Mouse (Mus musculus) hindbrain, embryonic 16.5 days (tissue): ENCODE measurements at regions not wholly inside any gene's neighbourhood (a gene's known extent, or its start where the extent isn't known, plus 50 kb on each side); places are given as distances from the start of the nearest gene placed in this dataset.
A peak's percentile ranks its signal among the peaks of the same experiment; 100 is the strongest.

Experiments
- ATAC-seq: fragments of 200-750 bp; cut with Nextera tagmentation; 2 replicates; pipeline ENCODE4 v1.8.0; 2017; ENCODE audit warnings: moderate TSS enrichment, moderate library complexity
- H3K27ac ChIP-seq: fragments of 300-500 bp; sonication (generic); 2 replicates; pipeline ENCODE4 v1.5.1; 2014; ENCODE audit warnings: low read depth, mild to moderate bottlenecking, control low read depth, low read length, moderate library complexity
- H3K27me3 ChIP-seq: fragments of 300-500 bp; sonication (generic); replicated peaks from 2 replicates; pipeline ENCODE4 v1.6.1; 2014; ENCODE audit warnings: low read length; ENCODE audit not compliant: control insufficient read depth, insufficient read depth
- H3K36me3 ChIP-seq: fragments of 300-500 bp; sonication (generic); 2 replicates; pipeline ENCODE4 v1.6.1; 2014; ENCODE audit warnings: mild to moderate bottlenecking, low read length, moderate library complexity, mixed read lengths; ENCODE audit not compliant: control insufficient read depth, insufficient read depth
- H3K4me1 ChIP-seq: fragments of 300-500 bp; sonication (generic); 2 replicates; pipeline ENCODE4 v1.6.1; 2014; ENCODE audit warnings: low read depth, low read length; ENCODE audit not compliant: control insufficient read depth, insufficient read depth
- H3K4me2 ChIP-seq: fragments of 300-500 bp; sonication (generic); 2 replicates; pipeline ENCODE4 v1.6.1; 2014; ENCODE audit warnings: mild to moderate bottlenecking, low read length, control low read depth, moderate library complexity
- H3K4me3 ChIP-seq: fragments of 300-500 bp; sonication (generic); 2 replicates; pipeline ENCODE4 v1.5.1; 2014; ENCODE audit warnings: mild to moderate bottlenecking, low read length, control low read depth, moderate library complexity
- H3K9ac ChIP-seq: fragments of 300-500 bp; sonication (generic); 2 replicates; pipeline ENCODE4 v1.6.1; 2014; ENCODE audit warnings: low read depth, mild to moderate bottlenecking, control low read depth, low read length, moderate library complexity
- H3K9me3 ChIP-seq: fragments of 300-500 bp; sonication (generic); 2 replicates; pipeline ENCODE4 v1.6.1; 2014; ENCODE audit warnings: mild to moderate bottlenecking, low read length, moderate library complexity; ENCODE audit not compliant: control insufficient read depth
- WGBS: fragments of 180-500 bp; shearing (Covaris S2); extraction: QIAGEN DNeasy Blood & Tissue Kit; methylation state at CpG from one replicate; pipeline ENCODE4 v1.1.7; 2014; 5-methylcytosine and 5-hydroxymethylcytosine counted together

DNA sequence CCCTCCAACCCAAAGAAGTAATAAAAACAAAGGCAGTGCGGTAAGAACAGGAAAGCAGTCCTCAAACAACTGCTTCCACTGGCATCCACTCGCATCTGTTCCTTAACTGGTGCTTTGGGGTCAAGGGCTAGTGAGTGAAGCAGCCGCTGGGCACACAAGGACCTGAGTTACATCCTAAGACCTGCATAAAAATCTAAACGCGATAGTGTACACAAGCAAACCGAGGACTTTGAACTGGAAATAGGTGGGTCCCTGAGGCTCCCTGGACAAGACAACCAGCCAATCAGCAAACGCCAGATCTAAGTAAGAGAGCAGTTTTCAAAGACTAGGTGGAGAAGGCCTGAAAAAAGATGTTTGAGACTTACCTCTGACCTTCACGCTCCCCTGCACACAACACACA lies 66.8 kb upstream of the Plcz1 start:
- Histone ChIP-seq H3K36me3 (no peaks in the 10 kb centered on the region), H3K4me3 (no peak overlapping the region), H3K27me3 (no peaks in the 10 kb centered on the region), H3K4me1 (no peaks in the 10 kb centered on the region), H3K9ac (no peak overlapping the region), H3K9me3 (no peaks in the 10 kb centered on the region), H3K27ac (no peak overlapping the region), H3K4me2 (no peak overlapping the region)
- 70% methylated on average over 8 of the region's 8 CpGs for WGBS
- no peak for ATAC-seq

DNA sequence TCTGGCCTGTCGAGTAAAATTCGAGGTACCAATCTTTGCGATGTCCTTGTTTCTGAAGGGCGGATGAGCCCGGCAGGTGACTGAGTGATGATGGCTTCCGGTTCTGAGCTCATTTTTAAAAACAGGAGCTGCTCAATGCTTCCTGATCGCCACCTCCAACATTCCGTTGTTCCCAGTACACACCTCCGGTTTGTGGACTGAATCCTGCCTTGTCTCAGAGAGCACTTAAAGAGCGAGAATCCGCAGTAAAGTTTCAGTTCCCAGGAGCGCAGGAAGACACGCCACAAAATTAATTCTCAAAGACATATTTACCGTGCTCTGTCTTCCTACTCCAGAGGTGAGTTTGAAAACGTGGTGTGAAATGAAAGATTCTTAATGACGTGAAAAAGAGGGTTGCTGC lies 66.4 kb upstream of the Plcz1 start:
- Histone ChIP-seq H3K27ac (no peak overlapping the region), H3K4me1 (no peaks in the 10 kb centered on the region), H3K9me3 (no peaks in the 10 kb centered on the region), H3K27me3 (no peaks in the 10 kb centered on the region), H3K4me2 (no peak overlapping the region), H3K4me3 (no peak overlapping the region), H3K36me3 (no peaks in the 10 kb centered on the region), H3K9ac (no peak overlapping the region)
- ATAC-seq: no peak
- 80% methylated on average over 16 of the region's 16 CpGs for WGBS

DNA sequence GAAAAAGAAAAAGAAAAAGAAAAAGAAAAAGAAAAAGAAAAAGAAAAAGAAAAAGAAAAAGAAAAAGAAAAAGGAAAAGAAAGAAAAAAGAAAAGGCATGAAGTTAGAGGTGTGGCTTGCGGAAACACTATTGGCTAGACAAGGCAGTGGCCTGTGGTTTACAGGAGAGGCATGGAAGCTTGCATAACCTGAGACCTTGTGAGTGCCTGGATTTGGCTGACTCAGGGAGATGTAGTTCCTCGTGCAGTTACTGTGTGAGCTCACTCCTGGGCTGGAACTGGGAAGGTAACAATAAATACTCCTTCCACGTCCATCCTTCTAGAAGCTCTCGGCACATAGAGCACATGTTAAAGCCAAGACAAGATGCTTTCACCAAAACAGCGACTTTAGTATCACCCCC lies 64.9 kb upstream of the Plcz1 start:
- no peaks in the 10 kb centered on the region for H3K9me3 ChIP-seq
- no peak overlapping the region for H3K9ac ChIP-seq
- no peaks in the 10 kb centered on the region for H3K36me3 ChIP-seq
- ATAC-seq: no peak
- WGBS: 90% methylated on average over 5 of the region's 5 CpGs
- no peaks in the 10 kb centered on the region for H3K4me1 ChIP-seq
- no peak overlapping the region for H3K4me3 ChIP-seq
- no peaks in the 10 kb centered on the region for H3K27me3 ChIP-seq
- H3K27ac ChIP-seq: no peak overlapping the region
- no peak overlapping the region for H3K4me2 ChIP-seq

DNA sequence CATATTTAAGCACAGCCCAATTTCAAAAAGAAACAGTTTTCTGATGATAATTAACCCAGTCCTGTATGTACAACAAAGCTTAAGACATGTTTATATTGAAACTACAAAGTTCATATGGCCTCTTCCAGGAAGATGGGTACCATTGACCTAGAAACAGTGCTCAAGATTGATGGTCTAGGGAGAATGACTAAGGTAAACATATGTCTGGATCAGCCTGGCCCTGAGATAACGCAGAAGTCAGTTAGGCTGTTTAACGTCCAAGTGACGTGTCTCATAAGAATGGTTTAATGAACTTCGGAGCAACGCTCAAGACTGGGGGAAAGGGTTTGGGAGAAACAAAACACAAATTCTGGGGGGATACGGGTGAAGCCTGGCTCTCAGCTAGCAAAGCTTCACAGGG lies 60.8 kb upstream of the Plcz1 start:
- Histone ChIP-seq H3K4me3 (no peak overlapping the region), H3K4me1 (no peaks in the 10 kb centered on the region), H3K4me2 (no peak overlapping the region), H3K36me3 (no peaks in the 10 kb centered on the region), H3K9me3 (no peaks in the 10 kb centered on the region), H3K27me3 (no peaks in the 10 kb centered on the region), H3K9ac (no peak overlapping the region), H3K27ac (no peak overlapping the region)
- 93% methylated on average over 6 of the region's 6 CpGs for WGBS
- ATAC-seq: no peak

DNA sequence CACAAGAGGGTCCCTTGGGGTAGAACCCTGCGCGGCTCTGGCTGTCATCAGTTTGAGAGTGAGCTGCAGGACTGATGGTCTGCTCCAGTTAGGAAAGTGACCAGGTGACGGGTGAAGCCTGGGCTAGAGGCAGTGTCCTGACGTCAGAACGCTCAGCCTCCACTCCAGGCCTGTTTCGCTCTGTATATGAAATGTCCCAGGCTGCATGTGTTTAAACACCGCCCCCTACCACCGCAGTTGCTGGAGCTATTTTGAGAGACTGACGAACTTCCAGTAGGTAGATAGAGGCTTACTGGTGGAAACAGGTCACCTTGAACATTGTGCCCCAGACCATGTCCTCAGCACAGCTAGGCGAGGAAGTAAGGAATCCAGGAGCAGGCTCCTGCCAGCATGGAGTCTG lies 54.2 kb upstream of the Plcz1 start:
- Histone ChIP-seq H3K4me3 (no peak overlapping the region), H3K4me1 (no peaks in the 10 kb centered on the region), H3K4me2 (no peak overlapping the region), H3K27ac (no peak overlapping the region), H3K36me3 (no peaks in the 10 kb centered on the region), H3K9me3 (no peaks in the 10 kb centered on the region), H3K27me3 (no peaks in the 10 kb centered on the region), H3K9ac (no peak overlapping the region)
- WGBS: 73% methylated on average over 10 of the region's 10 CpGs
- 0 out of 2 replicates have a peak, but pooled peaks have one; percentile 30 for ATAC-seq
